Mouse (Mus musculus): ENCODE measurements around the gene Mogat2. TPM values are rescaled to one million over a fixed set of nuclear protein-coding genes. Genes with fewer than 3 reads are reported as not detected.

Gene Mogat2
- polyA plus RNA-seq, 1 experiment from 2014 or later, result 78.6 TPM

GRCm38 (mm10) chr7:99169717-99170403 lies 68.6 kb downstream of the Mogat2 start:
- H3K4me1 ChIP-seq, result peaks cover 5% of the 10 kb centered on the region
- no peaks in the 10 kb centered on the region for H3K36me3 ChIP-seq
- H3K27ac ChIP-seq, result no peak overlapping the region
- WGBS, result 72% methylated on average over 9 of the region's 9 CpGs
- H3K9me3 ChIP-seq (replicated peaks), result no peaks in the 10 kb centered on the region
- H3K27me3 ChIP-seq (ENCODE audit: low read depth, poor library complexity, severe bottlenecking), result no peaks in the 10 kb centered on the region
- H3K4me3 ChIP-seq, result no peak overlapping the region
- DNase-seq (ENCODE audit: low spot score), result no peak

Other genes starting within 250 kb of the Mogat2 start
- gene Uvrag, start 97.5 kb downstream of the Mogat2 start, polyA plus RNA-seq (2016; fragmentation: Nextera tagmentation; extraction: Ambion mirVana), result 10.5 and 12.0 TPM in 2 replicates
- gene Dgat2, start 55.9 kb downstream of the Mogat2 start, polyA plus RNA-seq (2016; fragmentation: Nextera tagmentation; extraction: Ambion mirVana), result 14.2 and 15.0 TPM in 2 replicates
- 3.1 and 5.4 TPM in 2 replicates for gene Map6, start 28.8 kb upstream of the Mogat2 start, polyA plus RNA-seq (2016; fragmentation: Nextera tagmentation; extraction: Ambion mirVana)
- gene Serpinh1, start 114.6 kb upstream of the Mogat2 start, polyA plus RNA-seq (2016; fragmentation: Nextera tagmentation; extraction: Ambion mirVana), result 1,171 and 1,177 TPM in 2 replicates
- gene Gdpd5, start 142.8 kb upstream of the Mogat2 start, polyA plus RNA-seq (2016; fragmentation: Nextera tagmentation; extraction: Ambion mirVana), result 9.9 and 12.3 TPM in 2 replicates
- 0.21 and 0.63 TPM in 2 replicates for gene Klhl35, start 227.4 kb upstream of the Mogat2 start, polyA plus RNA-seq (2016; fragmentation: Nextera tagmentation; extraction: Ambion mirVana)
- 745 and 824 TPM in 2 replicates for gene Rps3, start 245.1 kb upstream of the Mogat2 start, polyA plus RNA-seq (2016; fragmentation: Nextera tagmentation; extraction: Ambion mirVana)